Mouse (Mus musculus): ENCODE data around the gene Abhd5.

DNA sequence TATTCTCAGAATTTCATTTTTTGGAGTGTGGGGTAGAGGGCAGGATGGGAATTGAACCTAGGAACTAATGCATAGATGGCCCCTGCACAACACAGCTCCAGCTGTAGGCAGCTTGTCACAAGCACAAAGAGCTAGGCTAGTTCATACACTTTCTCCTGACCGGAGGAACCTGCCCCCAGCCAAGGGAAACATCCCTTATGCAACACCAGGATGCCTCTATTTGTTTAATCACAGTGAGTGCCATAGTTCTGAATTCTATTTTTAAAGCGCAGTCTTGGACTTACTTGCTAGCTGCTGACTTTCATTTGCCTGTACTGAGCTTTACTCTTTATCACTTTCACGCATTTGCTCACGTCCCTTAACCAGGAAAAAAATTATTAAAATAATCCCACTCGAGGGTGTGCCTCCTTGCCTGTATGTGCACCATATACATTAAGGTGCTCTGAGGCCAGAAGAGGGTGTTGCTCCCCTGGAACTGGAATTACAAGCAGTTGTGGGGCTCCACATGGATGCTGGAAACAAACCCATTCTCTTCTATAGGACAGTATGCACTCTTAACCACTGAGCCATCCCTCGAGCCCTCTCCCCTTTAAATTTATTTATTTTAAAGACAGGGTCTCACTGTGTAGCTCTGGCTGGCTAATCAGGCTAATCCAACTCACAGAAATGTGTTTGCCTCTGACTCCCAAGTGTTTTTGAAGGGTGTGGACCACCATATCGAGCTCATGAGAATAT lies 845 bp upstream of the Abhd5 start:
- TF ChIP-seq EP300 (IDR thresholded peaks at IDR 0.05; ENCODE audit: low read depth in 1 of 2, low read length in 2 of 2) (no peak), CTCF (IDR thresholded peaks at IDR 0.05 in 2 of 3, conservative IDR thresholded peaks at IDR 0.05 in 1 of 3; ENCODE audit: control insufficient read depth in 1 of 3, insufficient read depth in 1 of 3, low read depth in 2 of 3, low read length in 3 of 3, poor library complexity in 1 of 3, severe bottlenecking in 1 of 3) (no peak), HCFC1 (IDR thresholded peaks at IDR 0.05; ENCODE audit: low read depth, low read length) (no peak)

All from MEL (cell line).